Mouse (Mus musculus): Measurements from ENCODE around the gene Negr1. TPM values are rescaled to one million over a fixed set of nuclear protein-coding genes. Genes with fewer than 3 reads are reported as not detected.

Gene Negr1
- total and polyA plus RNA-seq, 3 experiments: 0.65 to 1.1 (median 1.1) TPM

GRCm38 (mm10) chr3:156992811-156993210 lies 431.2 kb downstream of the Negr1 start:
- no peak overlapping the region for H3K27ac ChIP-seq
- TF ChIP-seq POLR2A (IDR thresholded peaks at IDR 0.05; ENCODE audit: insufficient read depth, low read depth, low read length) (no peak), EP300 (IDR thresholded peaks at IDR 0.05; ENCODE audit: insufficient read depth, low read depth, low read length) (no peak), CTCF (IDR thresholded peaks at IDR 0.05) (no peak)
- 46% methylated on average over 1 of the region's 1 CpGs for WGBS

GRCm38 (mm10) chr3:156999177-156999808 lies 437.7 kb downstream of the Negr1 start:
- intact Hi-C loops (cut with DNase I): no loop called here
- no peaks in the 10 kb centered on the region for H3K36me3 ChIP-seq (ENCODE audit: control insufficient read depth, insufficient read depth, low read length)
- TF ChIP-seq EP300 (IDR thresholded peaks at IDR 0.05; ENCODE audit: insufficient read depth, low read depth, low read length) (no peak), POLR2A (IDR thresholded peaks at IDR 0.05; ENCODE audit: insufficient read depth, low read depth, low read length) (no peak)
- H3K9ac ChIP-seq (ENCODE audit: low read depth, low read length): no peak overlapping the region
- no peaks in the 10 kb centered on the region for H3K79me2 ChIP-seq (replicated peaks; ENCODE audit: control insufficient read depth, insufficient read depth, low read length)
- no peak overlapping the region for H3K4me3 ChIP-seq
- no peak overlapping the region for H3K27ac ChIP-seq
- no peaks in the 10 kb centered on the region for H3K27me3 ChIP-seq (ENCODE audit: control insufficient read depth, insufficient read depth, low read length)
- no peaks in the 10 kb centered on the region for H3K4me1 ChIP-seq (ENCODE audit: control insufficient read depth, insufficient read depth, low read length)
- DNase-seq: no peak
- 42% methylated on average over 5 of the region's 5 CpGs for WGBS

More at GRCm38 (mm10) chr3:156992811-156993210, 431.2 kb downstream of the Negr1 start:
- Histone ChIP-seq H3K4me3 (no peak overlapping the region), H3K9ac (ENCODE audit: low read depth, low read length) (no peak overlapping the region), H3K27me3 (ENCODE audit: control insufficient read depth, insufficient read depth, low read length) (no peaks in the 10 kb centered on the region), H3K4me1 (ENCODE audit: control insufficient read depth, insufficient read depth, low read length) (no peaks in the 10 kb centered on the region; the same call in 1 of the 2 replicates), H3K79me2 (replicated peaks; ENCODE audit: control insufficient read depth, insufficient read depth, low read length) (no peaks in the 10 kb centered on the region), H3K36me3 (ENCODE audit: control insufficient read depth, insufficient read depth, low read length) (no peaks in the 10 kb centered on the region)
- DNase-seq: no peak
- intact Hi-C loops (cut with DNase I): no loop called here

GRCm38 (mm10) chr3:157021632-157022031 lies 460.0 kb downstream of the Negr1 start:
- 65% methylated on average over 2 of the region's 2 CpGs for WGBS
- Histone ChIP-seq H3K27me3 (ENCODE audit: control insufficient read depth, insufficient read depth, low read length) (no peaks in the 10 kb centered on the region), H3K4me3 (no peak overlapping the region), H3K79me2 (replicated peaks; ENCODE audit: control insufficient read depth, insufficient read depth, low read length) (no peaks in the 10 kb centered on the region), H3K4me1 (ENCODE audit: control insufficient read depth, insufficient read depth, low read length) (no peaks in the 10 kb centered on the region), H3K9ac (ENCODE audit: low read depth, low read length) (no peak overlapping the region), H3K36me3 (ENCODE audit: control insufficient read depth, insufficient read depth, low read length) (no peaks in the 10 kb centered on the region), H3K27ac (no peak overlapping the region)
- TF ChIP-seq CTCF (IDR thresholded peaks at IDR 0.05) (no peak), POLR2A (IDR thresholded peaks at IDR 0.05; ENCODE audit: insufficient read depth, low read depth, low read length) (no peak), EP300 (IDR thresholded peaks at IDR 0.05; ENCODE audit: insufficient read depth, low read depth, low read length) (no peak)
- intact Hi-C loops (cut with DNase I): no loop called here
- no peak for DNase-seq

- Histone ChIP-seq H3K27me3 (ENCODE audit: control insufficient read depth, insufficient read depth, low read length) (no peaks in the 10 kb centered on the region), H3K9ac (ENCODE audit: low read depth, low read length) (no peak overlapping the region), H3K4me1 (ENCODE audit: control insufficient read depth, insufficient read depth, low read length) (no peaks in the 10 kb centered on the region), H3K36me3 (ENCODE audit: control insufficient read depth, insufficient read depth, low read length) (no peaks in the 10 kb centered on the region), H3K79me2 (replicated peaks; ENCODE audit: control insufficient read depth, insufficient read depth, low read length) (no peaks in the 10 kb centered on the region), H3K27ac (no peak overlapping the region), H3K4me3 (no peak overlapping the region)
- WGBS: 82% methylated on average over 6 of the region's 6 CpGs
- TF ChIP-seq CTCF (IDR thresholded peaks at IDR 0.05): no peak
- intact Hi-C loops (cut with DNase I): no loop called here
- DNase-seq: no peak
These were observed 463.0 kb downstream of the Negr1 start for GRCm38 (mm10) chr3:157024580-157024979.

GRCm38 (mm10) chr3:157031513-157032142 lies 470.0 kb downstream of the Negr1 start:
- Histone ChIP-seq H3K4me1 (ENCODE audit: control insufficient read depth, insufficient read depth, low read length) (no peaks in the 10 kb centered on the region), H3K79me2 (replicated peaks; ENCODE audit: control insufficient read depth, insufficient read depth, low read length) (no peaks in the 10 kb centered on the region), H3K27ac (no peak overlapping the region), H3K9ac (ENCODE audit: low read depth, low read length) (no peak overlapping the region), H3K27me3 (ENCODE audit: control insufficient read depth, insufficient read depth, low read length) (no peaks in the 10 kb centered on the region), H3K36me3 (ENCODE audit: control insufficient read depth, insufficient read depth, low read length) (no peaks in the 10 kb centered on the region), H3K4me3 (no peak overlapping the region)
- no peak for DNase-seq
- intact Hi-C loops (cut with DNase I): no loop called here
- 71% methylated on average over 4 of the region's 4 CpGs for WGBS
- TF ChIP-seq CTCF (IDR thresholded peaks at IDR 0.05) (no peak), EP300 (IDR thresholded peaks at IDR 0.05; ENCODE audit: insufficient read depth, low read depth, low read length) (no peak), POLR2A (IDR thresholded peaks at IDR 0.05; ENCODE audit: insufficient read depth, low read depth, low read length) (no peak)

GRCm38 (mm10) chr3:157036016-157036415 lies 474.4 kb downstream of the Negr1 start:
- Histone ChIP-seq H3K4me1 (ENCODE audit: control insufficient read depth, insufficient read depth, low read length) (no peaks in the 10 kb centered on the region), H3K27me3 (ENCODE audit: control insufficient read depth, insufficient read depth, low read length) (no peaks in the 10 kb centered on the region), H3K27ac (no peak overlapping the region), H3K79me2 (replicated peaks; ENCODE audit: control insufficient read depth, insufficient read depth, low read length) (no peaks in the 10 kb centered on the region), H3K9ac (ENCODE audit: low read depth, low read length) (no peak overlapping the region), H3K36me3 (ENCODE audit: control insufficient read depth, insufficient read depth, low read length) (no peaks in the 10 kb centered on the region), H3K4me3 (no peak overlapping the region)
- intact Hi-C loops (cut with DNase I): no loop called here
- DNase-seq: no peak
- TF ChIP-seq POLR2A (IDR thresholded peaks at IDR 0.05; ENCODE audit: insufficient read depth, low read depth, low read length) (no peak), CTCF (IDR thresholded peaks at IDR 0.05) (no peak), EP300 (IDR thresholded peaks at IDR 0.05; ENCODE audit: insufficient read depth, low read depth, low read length) (no peak)
- 52% methylated on average over 6 of the region's 6 CpGs for WGBS

Data from heart, adult 2 months (tissue).